30 mouse cellular contexts compared by ENCODE assay signal in genomic region chr2:144250111-144250510, GRCm38 (mm10).
"Had no signal": no experiment of that assay in that cellular context is flagged by ENCODE, and none has a peak within 500 bp of the region (broad histone marks: within the 10 kb centered on the region; RNA-seq: fewer than 3 reads in every experiment).

No protein-coding gene starts in this region.

- ATAC-seq: liver, postnatal 0 days; lung, postnatal 0 days; midbrain, embryonic 13.5 days; midbrain, embryonic 15.5 days; midbrain, embryonic 16.5 days had no signal

- DNase-seq: left cerebral cortex, postnatal 4 days; liver; liver, embryonic 13.5 days; liver, postnatal 0 days; lung, adult 2 months; lung, embryonic 14.5 days; lung, postnatal 10 days; lung, postnatal 14 days; lung, postnatal 36 days; lung, postnatal 4 days; midbrain, embryonic 14.5 days had no signal

- H3K9ac ChIP-seq: limb, embryonic 12.5 days; limb, embryonic 13.5 days; limb, embryonic 15.5 days; liver, embryonic 12.5 days; liver, embryonic 13.5 days; liver, embryonic 14.5 days; liver, embryonic 15.5 days; liver, postnatal 0 days; lung, embryonic 14.5 days; lung, embryonic 15.5 days; midbrain, embryonic 12.5 days; midbrain, embryonic 13.5 days; midbrain, embryonic 15.5 days; neural tube, embryonic 12.5 days had no signal

- H3K4me3 ChIP-seq: limb, embryonic 10.5 days; limb, embryonic 12.5 days; limb, embryonic 13.5 days; limb, embryonic 15.5 days; liver, embryonic 12.5 days; liver, embryonic 13.5 days; liver, embryonic 15.5 days; lung, embryonic 15.5 days; megakaryocyte, embryonic 14.5 days; midbrain, embryonic 10.5 days; midbrain, embryonic 12.5 days; midbrain, embryonic 13.5 days; midbrain, embryonic 15.5 days; myocyte; neural tube, embryonic 12.5 days had no signal

- H3K27ac ChIP-seq: limb, embryonic 10.5 days; limb, embryonic 12.5 days; limb, embryonic 13.5 days; limb, embryonic 15.5 days; liver, embryonic 12.5 days; liver, embryonic 14.5 days; lung, embryonic 15.5 days; midbrain, embryonic 10.5 days; midbrain, embryonic 12.5 days; midbrain, embryonic 13.5 days; midbrain, embryonic 15.5 days; neural tube, embryonic 12.5 days had no signal

- H3K9me3 ChIP-seq: limb, embryonic 10.5 days; limb, embryonic 12.5 days; limb, embryonic 13.5 days; limb, embryonic 15.5 days; liver, embryonic 12.5 days; liver, embryonic 13.5 days; liver, embryonic 15.5 days; lung, embryonic 15.5 days; megakaryocyte, embryonic 14.5 days; midbrain, embryonic 10.5 days; midbrain, embryonic 12.5 days; midbrain, embryonic 13.5 days; midbrain, embryonic 15.5 days; neural tube, embryonic 12.5 days had no signal

- H3K4me1 ChIP-seq: midbrain, embryonic 10.5 days; midbrain, embryonic 13.5 days; midbrain, embryonic 15.5 days had no signal

- H3K27me3 ChIP-seq: limb, embryonic 12.5 days; limb, embryonic 13.5 days; limb, embryonic 15.5 days; liver, embryonic 12.5 days; liver, embryonic 13.5 days; liver, embryonic 15.5 days; lung, embryonic 15.5 days; megakaryocyte, embryonic 14.5 days; midbrain, embryonic 12.5 days; midbrain, embryonic 13.5 days; midbrain, embryonic 15.5 days; neural tube, embryonic 12.5 days had no signal

- H3K4me2 ChIP-seq: limb, embryonic 12.5 days; limb, embryonic 13.5 days; limb, embryonic 15.5 days; liver, embryonic 11.5 days; liver, embryonic 12.5 days; liver, embryonic 13.5 days; liver, embryonic 15.5 days; lung, embryonic 14.5 days; lung, embryonic 15.5 days; midbrain, embryonic 11.5 days; midbrain, embryonic 12.5 days; midbrain, embryonic 13.5 days; midbrain, embryonic 15.5 days; neural tube, embryonic 12.5 days had no signal
